In the genomic region with DNA sequence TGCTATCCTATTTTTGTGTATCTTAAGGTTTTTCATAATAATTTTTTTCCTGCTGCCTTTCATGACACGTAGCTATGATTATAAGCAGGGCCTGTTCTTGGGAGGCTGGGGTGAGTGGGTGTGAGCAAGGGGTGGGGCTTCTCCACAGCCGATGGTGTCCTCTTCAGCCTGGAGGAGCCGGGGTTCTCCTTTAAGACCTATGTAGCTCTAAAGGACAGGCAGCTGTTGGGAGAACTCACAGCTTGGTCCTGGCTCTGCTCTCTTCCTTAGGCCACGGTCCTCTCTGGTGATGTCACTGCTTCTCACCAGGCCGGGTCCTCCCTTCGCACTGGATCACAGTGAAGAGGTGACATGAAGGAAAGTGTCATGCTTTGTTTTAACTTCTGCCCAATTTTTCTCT, we compare ENCODE assay signal across 17 mouse cellular contexts. TPM values are rescaled to one million over a fixed set of nuclear protein-coding genes. Genes with fewer than 3 reads are reported as not detected.
"Had no signal": no experiment of that assay in that cellular context is flagged by ENCODE, and none has a peak within 500 bp of the region (broad histone marks: within the 10 kb centered on the region; RNA-seq: fewer than 3 reads in every experiment).

No protein-coding gene starts in this region.

- H3K4me2 ChIP-seq: lung, embryonic 14.5 days; midbrain, embryonic 13.5 days; neural tube, embryonic 12.5 days had no signal

- H3K9ac ChIP-seq: lung, embryonic 14.5 days; midbrain, embryonic 13.5 days; neural tube, embryonic 12.5 days had no signal

- H3K9me3 ChIP-seq: midbrain, embryonic 10.5 days; midbrain, embryonic 13.5 days; neural tube, embryonic 12.5 days had no signal

- H3K27me3 ChIP-seq: midbrain, embryonic 13.5 days; neural tube, embryonic 12.5 days had no signal

- H3K36me3 ChIP-seq: midbrain, embryonic 10.5 days; midbrain, embryonic 13.5 days; neural tube, embryonic 12.5 days had no signal

- H3K27ac ChIP-seq: midbrain, embryonic 10.5 days; midbrain, embryonic 13.5 days; neural tube, embryonic 12.5 days had no signal

- DNase-seq: lung, adult 18-20 months; lung, embryonic 14.5 days; lung, postnatal 10 days; lung, postnatal 4 days; right cerebral cortex, postnatal 14 days; spleen, adult 18-20 months; thymus, adult 18-20 months; thymus, postnatal 14 days; thymus, postnatal 36 days had no signal

- H3K4me3 ChIP-seq: midbrain, embryonic 10.5 days; midbrain, embryonic 13.5 days; neural tube, embryonic 12.5 days had no signal

- H3K4me1 ChIP-seq: neural tube, embryonic 12.5 days had no signal

- ATAC-seq: midbrain, embryonic 13.5 days; midbrain, embryonic 16.5 days had no signal

RNA-seq across cellular contexts. Expression of a gene that starts 58.8 kb away (rescaled TPM):
- total RNA-seq: megakaryocyte-erythroid progenitor cell, adult 5-6 weeks; neutrophil, adult 5-6 weeks had no signal
- polyA plus RNA-seq: lung, embryonic 16.5 days; stomach, embryonic 14.5 days had no signal
